Mouse (Mus musculus): ENCODE data around the gene Ccdc73. TPM values are rescaled to one million over a fixed set of nuclear protein-coding genes. Genes with fewer than 3 reads are reported as not detected.
"Not testable (repeated sequence)": the region's sequence is repeated elsewhere in the genome, so short reads cannot be mapped to it uniquely, and the experiment has no call there.

Ccdc73 gene
- polyA plus RNA-seq, 1 experiment from 2014 or later = 9.7 TPM

- not testable (repeated sequence) for H3K36me3 ChIP-seq (ENCODE audit: control insufficient read depth, insufficient read depth, low read length); H3K27ac ChIP-seq (ENCODE audit: low read depth, low read length); H3K9ac ChIP-seq (ENCODE audit: low read length); H3K4me2 ChIP-seq (ENCODE audit: low read length); DNase-seq (ENCODE audit: low spot score); H3K4me3 ChIP-seq (ENCODE audit: low read depth, low read length); H3K4me1 ChIP-seq (ENCODE audit: control insufficient read depth, insufficient read depth, low read length); H3K9me3 ChIP-seq (replicated peaks; ENCODE audit: control insufficient read depth, low read length); H3K27me3 ChIP-seq (replicated peaks; ENCODE audit: control insufficient read depth, insufficient read depth, low read length); ATAC-seq
- WGBS = 85% methylated on average over 3 of the region's 3 CpGs
These were observed 9.5 kb upstream of the Ccdc73 start for GRCm38 (mm10) chr2:104858083-104858482.

- H3K27me3 ChIP-seq (replicated peaks; ENCODE audit: control insufficient read depth, insufficient read depth, low read length) = no peaks in the 10 kb centered on the region
- H3K36me3 ChIP-seq (ENCODE audit: control insufficient read depth, insufficient read depth, low read length) = no peaks in the 10 kb centered on the region
- H3K4me1 ChIP-seq (ENCODE audit: control insufficient read depth, insufficient read depth, low read length) = no peaks in the 10 kb centered on the region
- DNase-seq (ENCODE audit: low spot score) (no peak), ATAC-seq (no peak)
- H3K9me3 ChIP-seq (replicated peaks; ENCODE audit: control insufficient read depth, low read length) = no peaks in the 10 kb centered on the region
- H3K27ac ChIP-seq (ENCODE audit: low read depth, low read length) = no peak overlapping the region
- H3K4me2 ChIP-seq (ENCODE audit: low read length) = no peak overlapping the region
- WGBS = 83% methylated on average over 5 of the region's 5 CpGs
- H3K9ac ChIP-seq (ENCODE audit: low read length) = no peak overlapping the region
- no peak overlapping the region for H3K4me3 ChIP-seq (ENCODE audit: low read depth, low read length)
These were observed 8.5 kb upstream of the Ccdc73 start for GRCm38 (mm10) chr2:104859060-104859459.

GRCm38 (mm10) chr2:104860426-104860825 is 7.2 kb upstream of the Ccdc73 start:
- H3K4me2 ChIP-seq (ENCODE audit: low read length) = no peak overlapping the region
- H3K9ac ChIP-seq (ENCODE audit: low read length) = no peak overlapping the region
- H3K4me3 ChIP-seq (ENCODE audit: low read depth, low read length) = no peak overlapping the region
- H3K9me3 ChIP-seq (replicated peaks; ENCODE audit: control insufficient read depth, low read length) = no peaks in the 10 kb centered on the region
- 84% methylated on average over 10 of the region's 10 CpGs for WGBS
- H3K27ac ChIP-seq (ENCODE audit: low read depth, low read length) = no peak overlapping the region
- no peaks in the 10 kb centered on the region for H3K27me3 ChIP-seq (replicated peaks; ENCODE audit: control insufficient read depth, insufficient read depth, low read length)
- H3K4me1 ChIP-seq (ENCODE audit: control insufficient read depth, insufficient read depth, low read length) = no peaks in the 10 kb centered on the region
- ATAC-seq (no peak), DNase-seq (ENCODE audit: low spot score) (no peak)
- no peaks in the 10 kb centered on the region for H3K36me3 ChIP-seq (ENCODE audit: control insufficient read depth, insufficient read depth, low read length)

DNA sequence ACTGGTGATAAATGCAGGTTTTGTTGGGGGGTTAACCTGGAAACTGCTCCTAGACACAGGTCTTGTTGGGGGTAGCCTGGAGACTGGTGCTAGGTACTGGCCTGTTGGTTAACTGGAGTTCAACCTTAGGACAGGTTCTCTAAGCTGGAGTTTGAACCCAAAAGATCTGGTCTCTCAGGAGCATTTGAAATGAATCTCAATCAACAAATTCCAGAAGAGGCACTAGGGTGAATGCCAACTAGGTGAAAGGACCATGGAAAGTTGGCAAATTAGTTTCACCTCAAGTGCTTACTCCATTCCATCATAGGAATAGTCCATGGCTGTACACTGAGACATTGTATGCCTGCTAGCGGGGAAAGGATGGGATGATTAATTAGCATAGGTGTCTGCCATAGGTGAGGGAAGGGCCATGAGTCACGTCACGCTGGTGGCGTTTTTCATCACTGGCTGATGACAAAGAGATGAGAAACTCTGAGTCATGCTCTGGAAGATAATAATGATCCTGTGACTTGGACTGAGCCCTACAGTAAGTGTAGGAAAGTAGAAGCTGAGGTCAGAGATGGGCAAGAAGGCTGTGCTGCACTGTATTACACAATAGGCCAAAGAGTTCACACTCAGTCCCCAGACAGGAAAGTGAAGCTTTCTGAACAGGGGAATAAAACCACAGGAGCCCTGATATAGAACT is 3.3 kb upstream of the Ccdc73 start:
- DNase-seq (ENCODE audit: low spot score) = no peak
- Histone ChIP-seq H3K27ac (ENCODE audit: low read depth, low read length) (no peak overlapping the region), H3K4me1 (ENCODE audit: control insufficient read depth, insufficient read depth, low read length) (no peaks in the 10 kb centered on the region), H3K9ac (ENCODE audit: low read length) (no peak overlapping the region), H3K4me2 (ENCODE audit: low read length) (no peak overlapping the region), H3K9me3 (replicated peaks; ENCODE audit: control insufficient read depth, low read length) (no peaks in the 10 kb centered on the region), H3K4me3 (ENCODE audit: low read depth, low read length) (no peak overlapping the region), H3K27me3 (replicated peaks; ENCODE audit: control insufficient read depth, insufficient read depth, low read length) (no peaks in the 10 kb centered on the region), H3K36me3 (ENCODE audit: control insufficient read depth, insufficient read depth, low read length) (no peaks in the 10 kb centered on the region)
- WGBS = 90% methylated on average over 4 of the region's 4 CpGs
- no peak for ATAC-seq

GRCm38 (mm10) chr2:104869101-104869500 is 1.5 kb downstream of the Ccdc73 start:
- Histone ChIP-seq H3K4me2 (ENCODE audit: low read length) (no peak overlapping the region), H3K27me3 (replicated peaks; ENCODE audit: control insufficient read depth, insufficient read depth, low read length) (no peaks in the 10 kb centered on the region), H3K9me3 (replicated peaks; ENCODE audit: control insufficient read depth, low read length) (no peaks in the 10 kb centered on the region), H3K4me1 (ENCODE audit: control insufficient read depth, insufficient read depth, low read length) (no peaks in the 10 kb centered on the region), H3K9ac (ENCODE audit: low read length) (no peak overlapping the region), H3K27ac (ENCODE audit: low read depth, low read length) (no peak overlapping the region), H3K36me3 (ENCODE audit: control insufficient read depth, insufficient read depth, low read length) (no peaks in the 10 kb centered on the region), H3K4me3 (ENCODE audit: low read depth, low read length) (no peak overlapping the region)
- 88% methylated on average over 3 of the region's 3 CpGs for WGBS
- ATAC-seq = no peak
- DNase-seq (ENCODE audit: low spot score) = no peak

DNA sequence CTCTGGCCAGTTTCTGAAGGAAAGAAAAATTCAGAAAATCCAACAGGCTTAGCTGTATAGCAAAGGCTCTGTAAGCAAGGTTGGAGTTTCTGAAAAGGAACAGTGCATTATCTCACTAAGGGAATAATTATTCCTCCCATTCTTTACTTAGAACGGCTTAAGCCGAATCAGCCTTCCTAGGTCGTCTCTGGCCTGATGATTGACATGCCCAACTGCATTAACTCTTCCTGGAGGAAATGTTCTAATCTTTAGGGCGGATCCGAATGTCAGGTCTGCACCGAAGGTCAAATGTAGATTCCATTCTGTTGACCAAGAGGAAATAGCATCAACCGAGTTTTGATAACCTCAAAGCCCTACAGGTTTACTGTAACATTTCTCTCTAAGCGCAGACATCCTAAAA is 11.2 kb downstream of the Ccdc73 start:
- no peaks in the 10 kb centered on the region for H3K36me3 ChIP-seq (ENCODE audit: control insufficient read depth, insufficient read depth, low read length)
- no peak overlapping the region for H3K9ac ChIP-seq (ENCODE audit: low read length)
- no peaks in the 10 kb centered on the region for H3K9me3 ChIP-seq (replicated peaks; ENCODE audit: control insufficient read depth, low read length)
- H3K4me2 ChIP-seq (ENCODE audit: low read length) = no peak overlapping the region
- 87% methylated on average over 8 of the region's 8 CpGs for WGBS
- DNase-seq (ENCODE audit: low spot score) (no peak), ATAC-seq (no peak)
- H3K4me1 ChIP-seq (ENCODE audit: control insufficient read depth, insufficient read depth, low read length) = no peaks in the 10 kb centered on the region
- no peak overlapping the region for H3K4me3 ChIP-seq (ENCODE audit: low read depth, low read length)
- H3K27ac ChIP-seq (ENCODE audit: low read depth, low read length) = no peak overlapping the region
- no peaks in the 10 kb centered on the region for H3K27me3 ChIP-seq (replicated peaks; ENCODE audit: control insufficient read depth, insufficient read depth, low read length)

GRCm38 (mm10) chr2:104886109-104886508 is 18.5 kb downstream of the Ccdc73 start:
- DNase-seq (ENCODE audit: low spot score) = no peak
- no peaks in the 10 kb centered on the region for H3K27me3 ChIP-seq (replicated peaks; ENCODE audit: control insufficient read depth, insufficient read depth, low read length)
- H3K4me3 ChIP-seq (ENCODE audit: low read depth, low read length) = no peak overlapping the region
- 91% methylated on average over 18 of the region's 18 CpGs for WGBS
- no peaks in the 10 kb centered on the region for H3K4me1 ChIP-seq (ENCODE audit: control insufficient read depth, insufficient read depth, low read length)
- no peaks in the 10 kb centered on the region for H3K9me3 ChIP-seq (replicated peaks; ENCODE audit: control insufficient read depth, low read length)
- H3K4me2 ChIP-seq (ENCODE audit: low read length) = no peak overlapping the region
- H3K27ac ChIP-seq (ENCODE audit: low read depth, low read length) = no peak overlapping the region
- no peak overlapping the region for H3K9ac ChIP-seq (ENCODE audit: low read length)
- no peak for ATAC-seq
- H3K36me3 ChIP-seq (ENCODE audit: control insufficient read depth, insufficient read depth, low read length) = no peaks in the 10 kb centered on the region

DNA sequence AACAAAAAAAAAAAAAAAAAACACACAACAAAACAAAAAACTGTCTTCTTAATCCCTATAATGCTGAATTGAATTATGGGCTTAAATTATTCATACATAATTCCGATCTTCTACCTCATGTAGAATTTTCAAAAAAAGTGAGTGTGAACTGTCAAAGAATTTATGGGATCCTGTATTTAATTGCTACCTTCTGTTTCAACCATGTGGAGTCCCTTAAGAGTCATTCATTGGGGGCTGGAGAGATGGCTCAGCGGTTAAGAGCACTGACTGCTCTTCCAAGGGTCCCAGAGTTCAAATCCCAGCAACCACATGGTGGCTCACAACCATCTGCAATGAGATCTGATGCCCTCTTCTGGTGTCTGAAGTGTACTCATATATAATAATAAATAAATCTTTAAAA is 19.7 kb downstream of the Ccdc73 start:
- not testable (repeated sequence) for H3K9me3 ChIP-seq (replicated peaks; ENCODE audit: control insufficient read depth, low read length); H3K36me3 ChIP-seq (ENCODE audit: control insufficient read depth, insufficient read depth, low read length); DNase-seq (ENCODE audit: low spot score); H3K4me3 ChIP-seq (ENCODE audit: low read depth, low read length); H3K27ac ChIP-seq (ENCODE audit: low read depth, low read length); H3K9ac ChIP-seq (ENCODE audit: low read length); H3K4me1 ChIP-seq (ENCODE audit: control insufficient read depth, insufficient read depth, low read length); H3K4me2 ChIP-seq (ENCODE audit: low read length); H3K27me3 ChIP-seq (replicated peaks; ENCODE audit: control insufficient read depth, insufficient read depth, low read length); ATAC-seq
- WGBS = 66% methylated on average over 2 of the region's 2 CpGs

DNA sequence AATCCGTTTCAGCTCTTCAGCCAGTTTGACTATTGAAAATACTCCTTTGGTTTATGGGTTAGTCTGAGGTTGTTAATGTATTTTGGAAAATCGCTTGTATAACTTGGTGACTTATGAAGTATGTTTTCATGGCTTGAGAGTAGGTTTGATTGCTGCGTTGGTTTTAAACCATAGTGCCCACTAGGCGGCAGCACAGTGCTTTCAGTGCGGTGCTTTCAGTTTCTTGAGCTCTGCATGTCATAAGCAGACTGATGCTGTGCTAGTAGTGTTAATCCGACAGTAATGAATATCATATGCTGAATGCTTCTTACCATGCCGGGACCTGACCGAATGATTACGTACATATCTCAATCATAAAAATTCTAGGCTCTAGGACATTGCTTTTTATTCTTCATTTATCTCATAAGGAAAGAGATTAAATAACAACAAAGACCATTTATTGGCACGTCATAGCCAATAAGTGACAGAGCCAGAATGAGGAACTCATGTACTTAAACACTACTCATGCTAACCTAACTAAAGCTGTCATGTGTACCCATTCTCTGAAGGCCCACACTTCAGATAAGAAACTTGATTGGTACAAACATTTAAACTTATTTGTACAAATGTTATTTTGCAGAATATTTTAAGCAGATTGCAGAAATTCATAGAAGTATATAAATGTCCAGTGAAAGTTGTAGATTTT is 20.4 kb downstream of the Ccdc73 start:
- peak; percentile 72 for ATAC-seq
- Histone ChIP-seq H3K27ac (ENCODE audit: low read depth, low read length) (no peak overlapping the region), H3K36me3 (ENCODE audit: control insufficient read depth, insufficient read depth, low read length) (no peaks in the 10 kb centered on the region), H3K4me2 (ENCODE audit: low read length) (no peak overlapping the region), H3K4me1 (ENCODE audit: control insufficient read depth, insufficient read depth, low read length) (no peaks in the 10 kb centered on the region), H3K9ac (ENCODE audit: low read length) (no peak overlapping the region), H3K9me3 (replicated peaks; ENCODE audit: control insufficient read depth, low read length) (no peaks in the 10 kb centered on the region), H3K4me3 (ENCODE audit: low read depth, low read length) (no peak overlapping the region), H3K27me3 (replicated peaks; ENCODE audit: control insufficient read depth, insufficient read depth, low read length) (no peaks in the 10 kb centered on the region)
- DNase-seq (ENCODE audit: low spot score) = peak; percentile 91
- 24% methylated on average over 10 of the region's 10 CpGs for WGBS

Measured in forebrain, embryonic 14.5 days (tissue).